Mouse (Mus musculus): ENCODE measurements around the gene Mipol1.

- no peak for TF ChIP-seq CTCF (IDR thresholded peaks at IDR 0.05; ENCODE audit: control insufficient read depth, insufficient read depth, insufficient read length)
- no peak for TF ChIP-seq MAX (IDR thresholded peaks at IDR 0.05)
- no peak for TF ChIP-seq USF1 (IDR thresholded peaks at IDR 0.05; ENCODE audit: low read depth)
- TF ChIP-seq CEBPB (IDR thresholded peaks at IDR 0.05; ENCODE audit: low read depth): no peak
- no peak for TF ChIP-seq MYOG (IDR thresholded peaks at IDR 0.05; ENCODE audit: control insufficient read depth, extremely low read depth, insufficient read length)
- no peak for TF ChIP-seq MYOD1 (IDR thresholded peaks at IDR 0.05; ENCODE audit: control insufficient read depth, insufficient read length, low read depth)
These were observed 55.3 kb downstream of the Mipol1 start for GRCm38 (mm10) chr12:57285303-57286059.
